Mouse (Mus musculus) bone marrow macrophage, adult 2 months (primary cell): ENCODE results near the gene Tbcc. TPM values are rescaled to one million over a fixed set of nuclear protein-coding genes. Genes with fewer than 3 reads are reported as not detected.

Experiments
- H3K27ac ChIP-seq: 2 replicates; pipeline ENCODE4 v1.5.1; 2012; ENCODE audit warnings: low read depth, low read length; ENCODE audit not compliant: insufficient read depth
- H3K4me1 ChIP-seq: 2 replicates; pipeline ENCODE4 v1.6.1; 2012; ENCODE audit warnings: low read length; ENCODE audit not compliant: control insufficient read depth, insufficient read depth
- H3K4me3 ChIP-seq: 2 replicates; pipeline ENCODE4 v1.5.1; 2012; ENCODE audit warnings: mild to moderate bottlenecking, low read length, moderate library complexity; ENCODE audit not compliant: insufficient read depth
- CTCF ChIP-seq: IDR thresholded peaks from 2 replicates; pipeline ENCODE4 v1.5.1; 2012; ENCODE audit warnings: low read depth, mild to moderate bottlenecking, low read length, moderate library complexity
- POLR2A ChIP-seq: IDR thresholded peaks from 2 replicates; pipeline ENCODE4 v1.6.1; 2012; ENCODE audit warnings: mild to moderate bottlenecking, low read depth, low read length, borderline replicate concordance
- polyA plus RNA-seq: library from polyadenylated mRNA; stranded (reverse); fragments of >200 nt; gene quantifications from 2 replicates; pipeline ENCODE4 v1.2.4, GENCODE M21; 2012; ENCODE audit not compliant: missing spikeins, insufficient read depth, insufficient read length

Gene Tbcc
- polyA plus RNA-seq, 1 experiment: 13.6 TPM

GRCm38 (mm10) chr17:46929277-46929676 is 38.8 kb downstream of the Tbcc start:
- no peak overlapping the region for H3K4me3 ChIP-seq
- peaks cover 15% of the 10 kb centered on the region for H3K4me1 ChIP-seq
- no peak overlapping the region for H3K27ac ChIP-seq
- TF ChIP-seq POLR2A (no peak), CTCF (no peak)

GRCm38 (mm10) chr17:46929897-46930296 is 39.4 kb downstream of the Tbcc start:
- TF ChIP-seq CTCF: no peak
- no peak for TF ChIP-seq POLR2A
- H3K4me3 ChIP-seq: no peak overlapping the region
- no peak overlapping the region for H3K27ac ChIP-seq
- peaks cover 15% of the 10 kb centered on the region for H3K4me1 ChIP-seq

- no peak for TF ChIP-seq POLR2A
- no peak for TF ChIP-seq CTCF
- H3K27ac ChIP-seq: peak overlapping the region; percentile 94
- peaks cover 15% of the 10 kb centered on the region for H3K4me1 ChIP-seq
- peak overlapping the region; percentile 58 for H3K4me3 ChIP-seq
Observed at GRCm38 (mm10) chr17:46932961-46933360, 42.5 kb downstream of the Tbcc start.

GRCm38 (mm10) chr17:46933557-46934348 is 43.3 kb downstream of the Tbcc start:
- Histone ChIP-seq H3K27ac (peak overlapping the region; percentile 94), H3K4me3 (peak overlapping the region; percentile 58; the same call in 1 of the 2 replicates), H3K4me1 (peaks cover 15% of the 10 kb centered on the region)
- TF ChIP-seq POLR2A: no peak
- TF ChIP-seq CTCF: peak; percentile 45

GRCm38 (mm10) chr17:46940461-46940860 is 50.0 kb downstream of the Tbcc start:
- TF ChIP-seq POLR2A (no peak), CTCF (no peak)
- no peak overlapping the region for H3K4me3 ChIP-seq
- H3K27ac ChIP-seq: no peak overlapping the region
- H3K4me1 ChIP-seq: no peaks in the 10 kb centered on the region

Other genes starting within 250 kb of the Tbcc start
- 45.3 and 48.8 TPM in 2 replicates for gene Klc4, start 244.7 kb upstream of the Tbcc start, polyA plus RNA-seq
- 38.2 and 39.9 TPM in 2 replicates for gene Mrpl2, start 244.5 kb upstream of the Tbcc start, polyA plus RNA-seq
- gene Cul7, start 240.3 kb upstream of the Tbcc start, polyA plus RNA-seq: 14.5 and 15.4 TPM in 2 replicates
- 25.8 and 27.7 TPM in 2 replicates for gene Rrp36, start 216.3 kb upstream of the Tbcc start, polyA plus RNA-seq
- gene Mea1, start 211.9 kb upstream of the Tbcc start, polyA plus RNA-seq: 69.3 and 70.9 TPM in 2 replicates
- 50.3 and 52.9 TPM in 2 replicates for gene Klhdc3, start 209.8 kb upstream of the Tbcc start, polyA plus RNA-seq
- gene Ppp2r5d, start 185.6 kb upstream of the Tbcc start, polyA plus RNA-seq: 34.4 and 38.2 TPM in 2 replicates
- 26.6 and 27.8 TPM in 2 replicates for gene Pex6, start 179.2 kb upstream of the Tbcc start, polyA plus RNA-seq
- 1.2 TPM in 1 of 2 replicates, not detected in the other for gene Gnmt, start 161.5 kb upstream of the Tbcc start, polyA plus RNA-seq
- 134 and 146 TPM in 2 replicates for gene Cnpy3, start 138.5 kb upstream of the Tbcc start, polyA plus RNA-seq
- not detected in 2 replicates for gene Ptcra, start 127.0 kb upstream of the Tbcc start, polyA plus RNA-seq
- 6.1 and 7.2 TPM in 2 replicates for gene 2310039H08Rik, start 118.0 kb upstream of the Tbcc start, polyA plus RNA-seq
- gene Rpl7l1, start 108.0 kb upstream of the Tbcc start, polyA plus RNA-seq: 75.3 and 83.5 TPM in 2 replicates
- 11.3 and 11.8 TPM in 2 replicates for gene Bicral, start 32.2 kb upstream of the Tbcc start, polyA plus RNA-seq
- not detected in 2 replicates for gene Prph2, start 19.8 kb downstream of the Tbcc start, polyA plus RNA-seq
- 53.7 and 55.1 TPM in 2 replicates for gene Ubr2, start 119.9 kb downstream of the Tbcc start, polyA plus RNA-seq